Mouse (Mus musculus): Measurements from ENCODE around the gene Ptma. TPM values are rescaled to one million over a fixed set of nuclear protein-coding genes. Genes with fewer than 3 reads are reported as not detected.

The Ptma gene
- total RNA-seq, 2 experiments from 2014 or later, result 58.5 to 108 TPM

DNA sequence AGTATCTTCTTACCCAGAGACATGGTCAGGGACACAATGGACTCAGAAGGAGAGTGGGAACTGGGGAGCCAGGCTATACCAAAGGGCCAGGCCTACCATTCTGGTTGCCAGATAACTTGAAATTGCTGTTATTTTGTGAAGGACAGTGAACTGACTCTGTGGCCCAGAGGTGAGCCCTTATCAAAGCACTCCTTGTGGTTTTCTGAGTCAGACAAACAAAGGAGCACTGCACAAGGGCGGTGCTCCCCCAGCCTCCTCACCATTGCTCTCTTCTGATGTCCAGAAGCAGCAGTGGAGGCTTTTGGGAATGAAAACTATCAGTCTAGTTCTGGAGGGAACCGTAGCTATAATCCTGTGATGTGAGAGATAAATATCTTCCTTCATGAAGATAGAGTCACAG, 16.1 kb downstream of the Ptma start:
- no peak overlapping the region for H3K27ac ChIP-seq
- H3K4me3 ChIP-seq, result no peak overlapping the region
- intact Hi-C loops (cut with DNase I), result no loop called here
- DNase-seq, result no peak
- TF ChIP-seq CTCF (IDR thresholded peaks at IDR 0.05), result no peak

DNA sequence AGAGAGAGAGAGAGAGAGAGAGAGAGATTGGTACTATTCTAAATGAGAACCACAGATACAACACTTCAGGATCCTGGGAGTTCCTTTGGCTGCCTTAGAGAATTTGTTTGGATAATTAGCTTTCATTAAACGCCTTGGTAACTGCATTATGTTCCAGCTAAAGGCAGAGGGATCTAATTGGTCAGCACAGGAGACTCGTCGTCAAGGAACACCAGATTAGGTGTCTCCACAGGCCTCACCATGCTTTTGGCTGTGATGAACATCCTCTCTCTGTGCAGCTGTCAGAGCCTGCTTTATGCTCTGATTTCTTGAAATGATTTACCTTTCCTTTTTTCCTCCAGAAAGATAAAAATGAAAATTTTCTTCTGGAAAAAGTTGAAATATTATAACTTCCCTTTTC, 20.3 kb downstream of the Ptma start:
- no peak for DNase-seq
- TF ChIP-seq CTCF (IDR thresholded peaks at IDR 0.05), result no peak
- Histone ChIP-seq H3K4me3 (no peak overlapping the region), H3K27ac (no peak overlapping the region)
- intact Hi-C loops (cut with DNase I), result no loop called here

DNA sequence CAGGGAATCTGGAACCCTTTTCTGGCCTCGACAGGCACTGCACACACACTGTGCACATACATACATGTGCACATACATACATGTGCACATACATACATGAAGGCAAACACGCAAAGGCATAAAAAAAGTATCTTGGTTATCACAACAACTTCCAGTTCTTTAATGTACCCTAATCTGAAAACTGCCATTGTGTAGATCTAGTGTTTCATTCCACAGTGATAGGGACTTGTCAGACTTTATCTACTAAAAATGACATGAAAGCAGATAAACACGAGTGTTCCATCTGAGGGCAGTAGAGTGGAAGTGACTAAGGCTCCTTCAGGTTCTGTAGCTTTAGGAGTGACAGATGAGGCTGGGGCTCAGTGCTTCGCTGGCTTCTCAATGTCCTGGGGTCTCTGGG, 24.8 kb downstream of the Ptma start:
- TF ChIP-seq CTCF (IDR thresholded peaks at IDR 0.05), result no peak
- no peak overlapping the region for H3K4me3 ChIP-seq
- intact Hi-C loops (cut with DNase I), result no loop called here

GRCm38 (mm10) chr1:86551877-86552276, 25.4 kb downstream of the Ptma start:
- Histone ChIP-seq H3K4me3 (no peak overlapping the region), H3K27ac (peak overlapping the region; percentile 35; the same call in 1 of the 2 replicates)
- intact Hi-C loops (cut with DNase I), result no loop called here
- DNase-seq, result no peak
- TF ChIP-seq CTCF (IDR thresholded peaks at IDR 0.05), result no peak

More for the DNA sequence above, 24.8 kb downstream of the Ptma start:
- H3K27ac ChIP-seq, result peak overlapping the region; percentile 35; the same call in 1 of the 2 replicates
- no peak for DNase-seq

DNA sequence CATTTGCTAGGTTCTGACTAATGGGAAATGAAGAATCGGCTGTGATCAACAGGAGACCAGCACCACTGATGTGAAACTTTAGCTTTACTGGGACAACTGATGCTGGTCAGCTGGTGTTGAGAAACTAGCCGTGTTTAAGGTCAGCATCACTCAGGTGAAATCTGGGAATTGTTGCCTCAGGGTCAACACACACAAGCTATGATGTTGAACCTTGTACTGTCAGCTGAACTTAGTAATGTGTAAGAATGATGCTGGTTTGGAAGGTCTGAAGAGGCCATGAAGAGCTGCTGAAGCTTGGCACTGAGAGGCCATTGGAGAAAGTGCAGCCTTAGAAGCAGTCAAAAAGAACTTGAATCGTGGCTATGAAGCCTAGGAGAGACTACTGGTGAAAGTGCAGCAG, 29.1 kb downstream of the Ptma start:
- no peak for DNase-seq
- H3K4me3 ChIP-seq, result no peak overlapping the region
- H3K27ac ChIP-seq, result peak overlapping the region; percentile 38
- intact Hi-C loops (cut with DNase I), result no loop called here
- no peak for TF ChIP-seq CTCF (IDR thresholded peaks at IDR 0.05)

- Histone ChIP-seq H3K27ac (peak overlapping the region; percentile 82), H3K4me3 (peak overlapping the region; percentile 45; the same call in 1 of the 2 replicates)
- intact Hi-C loops (cut with DNase I), result no loop called here
- no peak for TF ChIP-seq CTCF (IDR thresholded peaks at IDR 0.05)
- peak; percentile 46 for DNase-seq
Measured at GRCm38 (mm10) chr1:86557872-86558271, 31.3 kb downstream of the Ptma start.

- Histone ChIP-seq H3K4me3 (no peak overlapping the region), H3K27ac (peak overlapping the region; percentile 82)
- no peak for DNase-seq
- intact Hi-C loops (cut with DNase I), result no loop called here
- TF ChIP-seq CTCF (IDR thresholded peaks at IDR 0.05), result no peak
Measured at GRCm38 (mm10) chr1:86559232-86559631, 32.7 kb downstream of the Ptma start.

- TF ChIP-seq CTCF (IDR thresholded peaks at IDR 0.05), result no peak
- intact Hi-C loops (cut with DNase I), result no loop called here
- no peak for DNase-seq
- Histone ChIP-seq H3K4me3 (no peak overlapping the region), H3K27ac (no peak overlapping the region)
Measured at GRCm38 (mm10) chr1:86562663-86563062, 36.1 kb downstream of the Ptma start.

DNA sequence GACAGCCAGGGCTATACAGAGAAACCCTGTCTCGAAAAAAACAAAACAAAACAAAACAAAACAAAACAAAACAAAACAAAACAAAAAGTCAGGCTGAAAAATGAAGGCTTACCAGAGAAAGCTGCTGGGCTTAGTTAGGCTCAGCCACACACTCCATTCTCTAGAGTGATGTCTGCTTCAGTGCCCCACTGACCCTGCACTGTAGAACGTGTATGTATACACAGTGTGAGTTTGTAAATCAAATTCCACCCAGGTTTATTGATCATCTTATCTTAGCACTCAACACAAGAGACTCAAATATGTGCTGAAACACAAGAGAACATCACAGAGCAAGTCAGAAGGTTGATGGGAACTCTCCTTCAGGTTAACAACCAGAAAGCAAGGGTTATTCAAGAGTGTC, 41.9 kb downstream of the Ptma start:
- no peak for DNase-seq
- intact Hi-C loops (cut with DNase I), result no loop called here
- TF ChIP-seq CTCF (IDR thresholded peaks at IDR 0.05), result no peak

GRCm38 (mm10) chr1:86569292-86569860, 42.9 kb downstream of the Ptma start:
- no peak for TF ChIP-seq CTCF (IDR thresholded peaks at IDR 0.05)

More for the DNA sequence above, 41.9 kb downstream of the Ptma start:
- H3K27ac ChIP-seq, result no peak overlapping the region
- H3K4me3 ChIP-seq, result no peak overlapping the region

DNA sequence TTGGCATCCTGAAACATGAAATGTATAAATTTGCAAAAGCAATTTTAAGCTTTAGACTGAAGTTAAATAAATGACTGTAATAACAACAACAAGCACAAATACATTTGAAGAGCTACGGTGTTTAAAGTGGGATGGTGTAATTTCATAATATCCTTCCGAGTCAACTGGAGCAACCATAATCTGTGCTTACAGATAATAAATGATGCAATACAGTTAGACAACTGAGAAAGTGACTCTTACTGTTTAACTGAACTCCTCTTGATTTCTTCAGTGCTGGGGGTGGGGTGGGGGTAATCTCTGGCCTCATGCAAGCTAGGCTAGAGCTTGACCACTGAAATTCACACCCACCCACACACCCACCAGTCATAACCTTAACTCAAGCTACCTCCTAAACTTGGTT, 44.9 kb downstream of the Ptma start:
- Histone ChIP-seq H3K4me3 (no peak overlapping the region), H3K27ac (no peak overlapping the region)
- no peak for TF ChIP-seq CTCF (IDR thresholded peaks at IDR 0.05)
- intact Hi-C loops (cut with DNase I), result no loop called here
- DNase-seq, result no peak

More at GRCm38 (mm10) chr1:86569292-86569860, 42.9 kb downstream of the Ptma start:
- no peak overlapping the region for H3K4me3 ChIP-seq
- no peak overlapping the region for H3K27ac ChIP-seq
- intact Hi-C loops (cut with DNase I), result no loop called here
- no peak for DNase-seq

- Histone ChIP-seq H3K27ac (no peak overlapping the region), H3K4me3 (no peak overlapping the region)
- DNase-seq, result no peak
- no peak for TF ChIP-seq CTCF (IDR thresholded peaks at IDR 0.05)
- intact Hi-C loops (cut with DNase I), result no loop called here
Measured at GRCm38 (mm10) chr1:86571941-86572340, 45.4 kb downstream of the Ptma start.

Other genes with a start within 250 kb of the Ptma start
- gene B3gnt7, start 223.9 kb upstream of the Ptma start, total RNA-seq (2021), result not detected
- gene Ncl, start 167.3 kb upstream of the Ptma start, total RNA-seq (2021), result 100 to 1,000 TPM; 102 to 105 TPM
- not detected for gene Nmur1, start 100.5 kb upstream of the Ptma start, total RNA-seq (2021)
- not detected for gene Tex44, start 100.4 kb upstream of the Ptma start, total RNA-seq (2021)
- gene Pde6d, start 55.9 kb downstream of the Ptma start, total RNA-seq (2021), result 10 to 100 TPM; 24.3 to 30.3 TPM
- 10 to 100 TPM; 10.2 to 11.0 TPM for gene Cops7b, start 56.2 kb downstream of the Ptma start, total RNA-seq (2021)
- 1 to 10 TPM in 1 of 2 experiments, under 1 TPM in 1; 0.36 to 1.0 TPM for gene Nppc, start 143.8 kb downstream of the Ptma start, total RNA-seq (2021)
- gene Dis3l2, start 177.1 kb downstream of the Ptma start, total RNA-seq (2021), result 10 to 100 TPM; 11.7 to 14.2 TPM

All from gastrocnemius, adult 2 months (tissue).